Comparison of ENCODE assay signal across 10 mouse cellular contexts in genomic region chr17:86231741-86232179, GRCm38 (mm10).
DNase-seq lines count a peak whose midpoint lies in the region; ATAC-seq and TF ChIP-seq lines count a peak whose summit lies in the region.
"Had no signal": no experiment of that assay in that cellular context is flagged by ENCODE, and none has a peak within 500 bp of the region (broad histone marks: within the 10 kb centered on the region; RNA-seq: fewer than 3 reads in every experiment).

No protein-coding gene starts in this region.

- TF ChIP-seq POLR2A in bone marrow macrophage, adult 2 months (IDR thresholded peaks at IDR 0.05; ENCODE audit: borderline replicate concordance, low read depth, low read length) = no peak
- TF ChIP-seq POLR2A in cortical plate, adult 2 months (IDR thresholded peaks at IDR 0.05; ENCODE audit: extremely low read depth, insufficient read depth, low read length) = no peak

- 0 out of 2 replicates have a peak, but pooled peaks have one; percentile 43 for ATAC-seq in hindbrain, embryonic 12.5 days (ENCODE audit: low FRiP score)
- no peak for ATAC-seq in hindbrain, embryonic 11.5 days (ENCODE audit: low FRiP score)
- peak; percentile 28; the same call in 1 of the 2 replicates for ATAC-seq in midbrain, embryonic 13.5 days

- 87% methylated on average over 12 of the region's 12 CpGs for WGBS in hindbrain, embryonic 12.5 days
- 95% methylated on average over 12 of the region's 12 CpGs for WGBS in hindbrain, embryonic 11.5 days
- 93% methylated on average over 12 of the region's 12 CpGs for WGBS in midbrain, embryonic 13.5 days

- no peaks in the 10 kb centered on the region for H3K27me3 ChIP-seq in hindbrain, embryonic 12.5 days
- H3K27me3 ChIP-seq in hindbrain, embryonic 11.5 days (ENCODE audit: control insufficient read depth, insufficient read depth, low read length) = no peaks in the 10 kb centered on the region
- no peaks in the 10 kb centered on the region for H3K27me3 ChIP-seq in midbrain, embryonic 13.5 days

- no peak overlapping the region for H3K9ac ChIP-seq in hindbrain, embryonic 12.5 days
- H3K9ac ChIP-seq in hindbrain, embryonic 11.5 days (ENCODE audit: low read depth, low read length) = no peak overlapping the region
- no peak overlapping the region for H3K9ac ChIP-seq in midbrain, embryonic 13.5 days (replicated peaks)

- H3K9me3 ChIP-seq in hindbrain, embryonic 12.5 days (replicated peaks) = no peaks in the 10 kb centered on the region
- H3K9me3 ChIP-seq in hindbrain, embryonic 11.5 days (ENCODE audit: control insufficient read depth, low read length) = no peaks in the 10 kb centered on the region; the same call in 1 of the 2 replicates
- H3K9me3 ChIP-seq in midbrain, embryonic 13.5 days = no peaks in the 10 kb centered on the region

- no peaks in the 10 kb centered on the region for H3K36me3 ChIP-seq in hindbrain, embryonic 12.5 days
- no peaks in the 10 kb centered on the region for H3K36me3 ChIP-seq in hindbrain, embryonic 11.5 days (ENCODE audit: control insufficient read depth, insufficient read depth, low read length)
- no peaks in the 10 kb centered on the region for H3K36me3 ChIP-seq in midbrain, embryonic 13.5 days
- H3K36me3 ChIP-seq: G1E had no signal

- no peaks in the 10 kb centered on the region; the same call in 1 of the 2 replicates for H3K4me1 ChIP-seq in hindbrain, embryonic 12.5 days
- no peaks in the 10 kb centered on the region for H3K4me1 ChIP-seq in hindbrain, embryonic 11.5 days (replicated peaks; ENCODE audit: control insufficient read depth, insufficient read depth, low read length)
- peaks cover 5% of the 10 kb centered on the region; the same call in 1 of the 2 replicates for H3K4me1 ChIP-seq in bone marrow macrophage, adult 2 months (ENCODE audit: control insufficient read depth, insufficient read depth, low read length)
- H3K4me1 ChIP-seq in cortical plate, adult 2 months (ENCODE audit: control insufficient read depth, insufficient read depth, low read length) = peaks cover 22% of the 10 kb centered on the region
- peaks cover 12% of the 10 kb centered on the region for H3K4me1 ChIP-seq in midbrain, embryonic 13.5 days (replicated peaks)

- no peak for DNase-seq in hindbrain, embryonic 11.5 days (ENCODE audit: low spot score)
- no peak for DNase-seq in layer of hippocampus, postnatal 36 days
- no peak for DNase-seq in layer of hippocampus, adult 18-20 months (ENCODE audit: low spot score in 2 of 2)
- no peak for DNase-seq in urinary bladder, postnatal 10 days (ENCODE audit: low spot score)

- 0 out of 2 replicates have a peak overlapping the region, but pooled peaks have one; percentile 35 for H3K27ac ChIP-seq in hindbrain, embryonic 12.5 days
- H3K27ac ChIP-seq in hindbrain, embryonic 11.5 days (ENCODE audit: low read depth, low read length) = no peak overlapping the region
- H3K27ac ChIP-seq in bone marrow macrophage, adult 2 months (ENCODE audit: insufficient read depth, low read depth, low read length) = no peak overlapping the region
- 0 out of 2 replicates have a peak overlapping the region, but pooled peaks have one; percentile 29 for H3K27ac ChIP-seq in cortical plate, adult 2 months (ENCODE audit: insufficient read depth, low read length)
- H3K27ac ChIP-seq in midbrain, embryonic 13.5 days = no peak overlapping the region; the same call in 1 of the 2 replicates

- TF ChIP-seq CTCF in bone marrow macrophage, adult 2 months (IDR thresholded peaks at IDR 0.05; ENCODE audit: low read depth, low read length) = no peak
- TF ChIP-seq CTCF in cortical plate, adult 2 months (IDR thresholded peaks at IDR 0.05; ENCODE audit: extremely low read depth, insufficient read depth, low read length) = no peak

- H3K4me3 ChIP-seq in hindbrain, embryonic 12.5 days = no peak overlapping the region
- H3K4me3 ChIP-seq in hindbrain, embryonic 11.5 days (ENCODE audit: low read depth, low read length) = no peak overlapping the region
- peak overlapping the region; percentile 30 for H3K4me3 ChIP-seq in bone marrow macrophage, adult 2 months (ENCODE audit: insufficient read depth, low read length)
- H3K4me3 ChIP-seq in cortical plate, adult 2 months (ENCODE audit: insufficient read depth, low read length) = no peak overlapping the region
- no peak overlapping the region for H3K4me3 ChIP-seq in midbrain, embryonic 13.5 days (replicated peaks)
- H3K4me3 ChIP-seq: erythroblast, embryonic 14.5 days had no signal

- H3K4me2 ChIP-seq in hindbrain, embryonic 12.5 days (replicated peaks) = no peak overlapping the region
- no peak overlapping the region for H3K4me2 ChIP-seq in hindbrain, embryonic 11.5 days (replicated peaks; ENCODE audit: low read depth, low read length)
- H3K4me2 ChIP-seq in midbrain, embryonic 13.5 days (replicated peaks) = no peak overlapping the region

Comparison
In these comparisons a context has a peak if more than half of its experiments do, and no peak if none do; other contexts are left out.
1. H3K27ac ChIP-seq: peak in hindbrain, embryonic 12.5 days (single experiment) and cortical plate, adult 2 months (single experiment); none in hindbrain, embryonic 11.5 days (single experiment), bone marrow macrophage, adult 2 months (single experiment) and midbrain, embryonic 13.5 days (single experiment).